Mouse (Mus musculus): ENCODE data around the gene Cstf2.

The Cstf2 gene

GRCm38 (mm10) chrX:134058987-134059712, at the start of gene Cstf2:
TSS of gene Cstf2 (plus strand) at chrX:134059187.
- DNase-seq (ENCODE audit: low read depth, low spot score) = peak; percentile 89

GRCm38 (mm10) chrX:134019005-134019404, 40.0 kb upstream of the Cstf2 start:
- peak; percentile 65 for DNase-seq (ENCODE audit: low read depth, low spot score)

- DNase-seq (ENCODE audit: low read depth, low spot score) = no peak
These were observed 38.3 kb upstream of the Cstf2 start for GRCm38 (mm10) chrX:134020664-134021063.

- DNase-seq (ENCODE audit: low read depth, low spot score) = no peak
These were observed 10.0 kb upstream of the Cstf2 start for GRCm38 (mm10) chrX:134048994-134049393.

- DNase-seq (ENCODE audit: low read depth, low spot score) = no peak
These were observed 2.1 kb upstream of the Cstf2 start for GRCm38 (mm10) chrX:134056897-134057296.

- DNase-seq (ENCODE audit: low read depth, low spot score) = no peak
These were observed 729 bp upstream of the Cstf2 start for GRCm38 (mm10) chrX:134058040-134058875.

GRCm38 (mm10) chrX:134059764-134060163, 777 bp downstream of the Cstf2 start:
- DNase-seq (ENCODE audit: low read depth, low spot score) = peak; percentile 12

GRCm38 (mm10) chrX:134085453-134085852, 26.5 kb downstream of the Cstf2 start:
- no peak for DNase-seq (ENCODE audit: low read depth, low spot score)

- no peak for DNase-seq (ENCODE audit: low read depth, low spot score)
These were observed 43.7 kb downstream of the Cstf2 start for GRCm38 (mm10) chrX:134102641-134103040.

- DNase-seq (ENCODE audit: low read depth, low spot score) = no peak
These were observed 52.8 kb downstream of the Cstf2 start for GRCm38 (mm10) chrX:134111767-134112166.

- DNase-seq (ENCODE audit: low read depth, low spot score) = no peak
These were observed 57.4 kb downstream of the Cstf2 start for GRCm38 (mm10) chrX:134116417-134116816.

- DNase-seq (ENCODE audit: low read depth, low spot score) = no peak
These were observed 69.6 kb downstream of the Cstf2 start for GRCm38 (mm10) chrX:134128549-134128948.

- DNase-seq (ENCODE audit: low read depth, low spot score) = peak; percentile 11
These were observed 73.3 kb downstream of the Cstf2 start for GRCm38 (mm10) chrX:134132295-134132694.

- no peak for DNase-seq (ENCODE audit: low read depth, low spot score)
These were observed 74.8 kb downstream of the Cstf2 start for GRCm38 (mm10) chrX:134133821-134134220.

Data from forelimb bud, embryonic 11.5 days (tissue).